Mouse (Mus musculus) thymus, postnatal 36 days (tissue): ENCODE data around the gene Dand5.
A peak's percentile ranks its signal among the peaks of the same experiment; 100 is the strongest.
"Not testable (repeated sequence)": the region's sequence is repeated elsewhere in the genome, so short reads cannot be mapped to it uniquely, and the experiment has no call there.

Experiments used
- DNase-seq, 2 experiments: peaks; one replicate each; pipeline ENCODE4 v3.0.0; 2022; ENCODE audit warnings: mixed read lengths in 2 of 2

The Dand5 gene

GRCm38 (mm10) chr8:84834002-84834865 lies 11.6 kb upstream of the Dand5 start:
- DNase-seq = no peak

GRCm38 (mm10) chr8:84832759-84833742 lies 10.4 kb upstream of the Dand5 start:
- no peak for DNase-seq

GRCm38 (mm10) chr8:84832034-84832717 lies 9.6 kb upstream of the Dand5 start:
- peak; percentile 83 to 85 for DNase-seq

GRCm38 (mm10) chr8:84831490-84831889 lies 8.9 kb upstream of the Dand5 start, which contains the start of gene Gadd45gip1:
TSS of gene Gadd45gip1 (plus strand) at chr8:84831522.
- DNase-seq = peak; percentile 32 to 37

GRCm38 (mm10) chr8:84826518-84826917 lies 3.9 kb upstream of the Dand5 start:
- not testable (repeated sequence) for DNase-seq

GRCm38 (mm10) chr8:84825636-84826035 lies 3.0 kb upstream of the Dand5 start:
- DNase-seq = peak; percentile 51 to 63

- peak; percentile 62 to 75 for DNase-seq
Measured at GRCm38 (mm10) chr8:84823653-84824052, 1.0 kb upstream of the Dand5 start.

GRCm38 (mm10) chr8:84816117-84816516 lies 6.5 kb downstream of the Dand5 start:
- no peak for DNase-seq

- DNase-seq = peak; percentile 87 to 94
Measured at GRCm38 (mm10) chr8:84815547-84815946, 7.1 kb downstream of the Dand5 start.

GRCm38 (mm10) chr8:84814555-84815441 lies 7.8 kb downstream of the Dand5 start:
- no peak for DNase-seq

GRCm38 (mm10) chr8:84814240-84814554 lies 8.4 kb downstream of the Dand5 start:
- no peak for DNase-seq

- DNase-seq = no peak
Measured at GRCm38 (mm10) chr8:84813830-84814229, 8.8 kb downstream of the Dand5 start.

GRCm38 (mm10) chr8:84813059-84813458 lies 9.6 kb downstream of the Dand5 start:
- peak; percentile 72 to 76 for DNase-seq

- no peak for DNase-seq
Measured at GRCm38 (mm10) chr8:84811303-84811702, 11.3 kb downstream of the Dand5 start.

- peak; percentile 81 to 82 for DNase-seq
Measured at GRCm38 (mm10) chr8:84810896-84811295, 11.7 kb downstream of the Dand5 start.

- no peak for DNase-seq
Measured at GRCm38 (mm10) chr8:84809941-84810280, 12.7 kb downstream of the Dand5 start.

GRCm38 (mm10) chr8:84809109-84809940 lies 13.3 kb downstream of the Dand5 start:
- DNase-seq = no peak

- DNase-seq = no peak
Measured at GRCm38 (mm10) chr8:84806031-84806430, 16.6 kb downstream of the Dand5 start.

- peak; percentile 49 to 54 for DNase-seq
Measured at GRCm38 (mm10) chr8:84799999-84800831, 22.4 kb downstream of the Dand5 start, which contains the start of gene Nfix. TSS of gene Nfix (minus strand) at chr8:84800344.
